Mouse (Mus musculus): ENCODE measurements around the gene P4hb. TPM values are rescaled to one million over a fixed set of nuclear protein-coding genes. Genes with fewer than 3 reads are reported as not detected.

P4hb gene
- polyA plus RNA-seq, 1 experiment = 444 TPM

DNA sequence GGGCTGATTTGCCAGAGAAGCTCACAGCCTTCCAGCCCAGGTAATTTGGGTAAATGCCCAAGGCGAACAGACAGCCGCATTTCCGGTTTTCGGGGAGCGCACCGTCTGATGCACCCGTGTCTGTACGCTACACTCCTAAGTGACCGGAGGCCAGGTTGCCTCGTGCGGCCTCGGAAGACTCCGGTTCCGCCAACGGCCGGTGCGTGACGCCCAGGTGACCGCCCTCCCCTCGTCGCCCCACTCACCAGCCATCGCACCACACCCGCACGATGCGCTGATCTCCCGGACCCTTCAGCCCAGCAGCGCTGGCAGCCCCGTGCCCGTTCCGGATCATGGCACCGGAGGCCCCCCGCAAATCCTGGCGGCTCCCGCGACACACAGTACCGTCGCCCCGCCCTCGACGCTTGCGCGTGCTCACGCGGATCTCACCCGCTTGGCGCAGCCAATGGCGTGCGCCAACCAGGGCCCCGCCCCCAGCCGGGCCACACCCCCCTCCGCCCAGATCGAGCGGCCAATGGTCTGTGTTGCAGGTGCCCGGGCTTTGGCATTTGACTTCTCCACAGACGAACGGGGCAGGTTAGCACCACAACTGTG is 44.6 kb upstream of the P4hb start, which contains the start of gene Pcyt2:
Gene Pcyt2, minus strand, starts transcription at position 418 of the 594 bp plus-strand sequence.
- TF ChIP-seq CEBPB (IDR thresholded peaks at IDR 0.05; ENCODE audit: insufficient read depth, poor library complexity, severe bottlenecking) (no peak), MYOG (IDR thresholded peaks at IDR 0.05; ENCODE audit: control insufficient read depth in 1 of 3, insufficient read depth in 1 of 3, insufficient read length in 2 of 3, low read depth in 2 of 3) (peak in 1 of 3 experiments; percentile 20), SRF (IDR thresholded peaks at IDR 0.05; ENCODE audit: control insufficient read depth, insufficient read length, low read depth) (peak; percentile 35), MYOD1 (IDR thresholded peaks at IDR 0.05; ENCODE audit: control insufficient read depth in 1 of 3, insufficient read length in 2 of 3, low read depth in 2 of 3) (peak in 1 of 3 experiments; percentile 1), POLR2AphosphoS2 (IDR thresholded peaks at IDR 0.05; ENCODE audit: insufficient read length, low read depth) (peak; percentile 99), POLR2A (IDR thresholded peaks at IDR 0.05; ENCODE audit: insufficient read length, low read depth) (peak; percentile 94), USF1 (IDR thresholded peaks at IDR 0.05; ENCODE audit: low read depth) (no peak), E2F4 (IDR thresholded peaks at IDR 0.05; ENCODE audit: insufficient read depth) (peak; percentile 26)
- Histone ChIP-seq H3K36me3 (ENCODE audit: control insufficient read depth, insufficient read depth) (peaks cover 26% of the 10 kb centered on the region), H3K4me3 (peak within 1 kb of the TSS; percentile 65), H3K4me2 (ENCODE audit: low read depth) (peak within 1 kb of the TSS; percentile 82), H3K27me3 (ENCODE audit: control insufficient read depth, insufficient read depth, insufficient read length) (no peaks in the 10 kb centered on the region), H3ac (ENCODE audit: control insufficient read depth, insufficient read length) (peak within 1 kb of the TSS; percentile 13), H3K79me2 (ENCODE audit: control insufficient read depth, insufficient read depth) (peaks cover 34% of the 10 kb centered on the region)

DNA sequence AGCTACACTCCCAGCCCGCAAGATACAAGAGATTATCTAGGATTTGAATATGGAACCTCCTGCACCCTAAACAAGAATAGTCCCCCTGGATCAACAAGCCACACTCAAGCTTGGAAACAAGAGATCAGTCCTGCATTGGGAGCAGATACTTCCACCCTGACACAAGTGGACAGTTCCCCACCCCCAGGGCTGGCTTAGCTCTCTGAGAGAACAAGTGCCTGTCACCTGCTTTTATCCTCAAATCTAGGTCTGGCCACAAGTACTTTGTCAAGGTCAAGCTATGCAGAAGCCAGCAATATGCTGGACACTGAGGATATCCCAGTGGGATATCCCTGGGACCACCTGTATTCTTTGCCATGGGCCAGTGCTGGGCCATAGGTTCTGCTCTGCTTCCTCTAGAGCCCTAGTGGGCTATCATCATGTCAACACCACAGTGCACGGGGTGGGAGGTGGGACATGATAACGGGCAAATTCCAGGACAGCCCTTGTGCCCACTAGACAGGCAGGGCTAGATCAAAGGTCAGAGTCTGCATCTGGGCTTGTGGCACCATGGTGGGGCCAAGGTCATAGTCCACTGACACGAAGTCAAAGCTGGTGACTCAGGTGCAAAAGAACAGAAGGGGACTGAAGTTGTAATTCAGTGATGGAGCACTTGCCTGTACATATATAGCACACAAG is 43.7 kb upstream of the P4hb start:
- peaks cover 26% of the 10 kb centered on the region for H3K36me3 ChIP-seq (ENCODE audit: control insufficient read depth, insufficient read depth)
- H3K4me3 ChIP-seq = peak overlapping the region; percentile 65
- peak overlapping the region; percentile 13 for H3ac ChIP-seq (ENCODE audit: control insufficient read depth, insufficient read length)
- H3K27me3 ChIP-seq (ENCODE audit: control insufficient read depth, insufficient read depth, insufficient read length) = no peaks in the 10 kb centered on the region
- H3K4me2 ChIP-seq (ENCODE audit: low read depth) = peak overlapping the region; percentile 82
- H3K79me2 ChIP-seq (ENCODE audit: control insufficient read depth, insufficient read depth) = peaks cover 34% of the 10 kb centered on the region
- TF ChIP-seq TCF12 (IDR thresholded peaks at IDR 0.05; ENCODE audit: insufficient read depth, poor library complexity, severe bottlenecking) (no peak), POLR2AphosphoS2 (IDR thresholded peaks at IDR 0.05; ENCODE audit: insufficient read length, low read depth) (no peak), MYOD1 (IDR thresholded peaks at IDR 0.05; ENCODE audit: control insufficient read depth in 1 of 3, insufficient read length in 2 of 3, low read depth in 2 of 3) (no peak), E2F4 (IDR thresholded peaks at IDR 0.05; ENCODE audit: insufficient read depth) (no peak), REST (IDR thresholded peaks at IDR 0.05; ENCODE audit: insufficient read depth, insufficient read length) (no peak), SRF (IDR thresholded peaks at IDR 0.05; ENCODE audit: control insufficient read depth, insufficient read length, low read depth) (no peak), MAX (IDR thresholded peaks at IDR 0.05; ENCODE audit: low read depth) (no peak), CEBPB (IDR thresholded peaks at IDR 0.05; ENCODE audit: insufficient read depth, poor library complexity, severe bottlenecking) (no peak), USF1 (IDR thresholded peaks at IDR 0.05; ENCODE audit: low read depth) (no peak), MYOG (IDR thresholded peaks at IDR 0.05; ENCODE audit: control insufficient read depth in 1 of 3, insufficient read depth in 1 of 3, insufficient read length in 2 of 3, low read depth in 2 of 3) (no peak), POLR2A (IDR thresholded peaks at IDR 0.05; ENCODE audit: insufficient read length, low read depth) (no peak), TCF3 (IDR thresholded peaks at IDR 0.05; ENCODE audit: insufficient read length, low read depth) (no peak)

DNA sequence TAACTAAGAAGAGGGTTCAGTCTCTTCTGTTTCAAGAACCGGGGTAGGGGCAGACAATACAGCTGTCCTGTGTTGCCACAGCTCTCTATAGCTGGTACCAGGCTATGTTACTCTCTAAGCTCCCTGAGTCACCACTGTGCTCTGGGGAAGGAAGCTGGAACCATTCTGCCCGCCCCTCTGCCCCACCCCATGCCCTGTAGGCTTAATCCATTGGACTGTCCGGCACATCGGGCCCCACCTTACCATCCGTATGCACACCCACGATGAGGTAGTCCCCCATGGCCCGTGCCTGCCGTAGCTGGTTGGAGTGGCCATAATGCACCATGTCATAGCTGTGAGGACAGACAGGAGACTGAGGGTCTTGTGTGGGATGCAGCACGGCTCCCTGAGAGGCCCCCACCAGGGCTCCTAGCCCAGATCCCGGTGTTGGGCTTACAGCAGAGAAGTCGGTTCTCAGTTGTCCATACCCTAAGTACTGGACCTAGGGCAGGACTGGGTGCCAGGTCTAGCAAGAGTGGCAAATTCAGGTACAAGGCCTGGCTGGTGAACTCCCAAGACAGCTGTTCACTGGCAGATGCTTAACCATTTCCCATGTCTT is 42.7 kb upstream of the P4hb start:
- no peak for TF ChIP-seq TCF3 (IDR thresholded peaks at IDR 0.05; ENCODE audit: insufficient read length, low read depth)
- peak in 1 of 3 experiments; percentile 26 for TF ChIP-seq MYOG (IDR thresholded peaks at IDR 0.05; ENCODE audit: control insufficient read depth in 1 of 3, insufficient read depth in 1 of 3, insufficient read length in 2 of 3, low read depth in 2 of 3)
- Histone ChIP-seq H3K79me2 (ENCODE audit: control insufficient read depth, insufficient read depth) (peaks cover 34% of the 10 kb centered on the region), H3K36me3 (ENCODE audit: control insufficient read depth, insufficient read depth) (peaks cover 29% of the 10 kb centered on the region), H3ac (ENCODE audit: control insufficient read depth, insufficient read length) (no peak overlapping the region), H3K4me2 (ENCODE audit: low read depth) (peak overlapping the region; percentile 82), H3K27me3 (ENCODE audit: control insufficient read depth, insufficient read depth, insufficient read length) (no peaks in the 10 kb centered on the region), H3K4me3 (peak overlapping the region; percentile 65)

DNA sequence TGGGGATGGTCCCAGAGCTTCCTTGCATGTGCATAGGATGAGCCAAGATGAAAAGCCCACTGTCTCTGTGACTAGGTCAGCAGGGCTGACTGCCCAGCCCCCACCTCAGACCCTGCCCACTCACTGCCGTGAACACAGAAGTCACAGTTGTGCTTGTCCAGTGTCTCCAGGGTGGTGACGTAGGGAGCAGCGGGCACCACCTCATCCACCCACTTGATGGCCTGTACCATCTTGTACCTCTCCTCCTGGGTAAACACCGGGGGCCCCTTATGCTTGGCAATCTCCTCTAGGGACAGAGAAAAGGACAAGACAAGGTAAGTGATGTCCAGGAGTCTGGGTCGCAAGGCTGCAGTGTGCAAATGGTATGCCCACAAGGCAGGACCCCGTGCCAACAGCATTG is 42.1 kb upstream of the P4hb start:
- TF ChIP-seq POLR2A (IDR thresholded peaks at IDR 0.05; ENCODE audit: insufficient read length, low read depth) = no peak
- no peak for TF ChIP-seq SRF (IDR thresholded peaks at IDR 0.05; ENCODE audit: control insufficient read depth, insufficient read length, low read depth)
- no peak for TF ChIP-seq MYOG (IDR thresholded peaks at IDR 0.05; ENCODE audit: control insufficient read depth in 1 of 3, insufficient read depth in 1 of 3, insufficient read length in 2 of 3, low read depth in 2 of 3)
- no peak for TF ChIP-seq REST (IDR thresholded peaks at IDR 0.05; ENCODE audit: insufficient read depth, insufficient read length)
- TF ChIP-seq MYOD1 (IDR thresholded peaks at IDR 0.05; ENCODE audit: control insufficient read depth in 1 of 3, insufficient read length in 2 of 3, low read depth in 2 of 3) = no peak
- no peak for TF ChIP-seq MAX (IDR thresholded peaks at IDR 0.05; ENCODE audit: low read depth)
- no peak for TF ChIP-seq USF1 (IDR thresholded peaks at IDR 0.05; ENCODE audit: low read depth)
- TF ChIP-seq E2F4 (IDR thresholded peaks at IDR 0.05; ENCODE audit: insufficient read depth) = no peak
- no peak for TF ChIP-seq TCF12 (IDR thresholded peaks at IDR 0.05; ENCODE audit: insufficient read depth, poor library complexity, severe bottlenecking)
- TF ChIP-seq CEBPB (IDR thresholded peaks at IDR 0.05; ENCODE audit: insufficient read depth, poor library complexity, severe bottlenecking) = no peak
- TF ChIP-seq TCF3 (IDR thresholded peaks at IDR 0.05; ENCODE audit: insufficient read length, low read depth) = no peak
- TF ChIP-seq POLR2AphosphoS2 (IDR thresholded peaks at IDR 0.05; ENCODE audit: insufficient read length, low read depth) = no peak
- Histone ChIP-seq H3K27me3 (ENCODE audit: control insufficient read depth, insufficient read depth, insufficient read length) (no peaks in the 10 kb centered on the region), H3ac (ENCODE audit: control insufficient read depth, insufficient read length) (no peak overlapping the region), H3K4me2 (ENCODE audit: low read depth) (peak overlapping the region; percentile 82), H3K4me3 (peak overlapping the region; percentile 65), H3K79me2 (ENCODE audit: control insufficient read depth, insufficient read depth) (peaks cover 34% of the 10 kb centered on the region), H3K36me3 (ENCODE audit: control insufficient read depth, insufficient read depth) (peaks cover 29% of the 10 kb centered on the region)
